Mouse (Mus musculus): Measurements from ENCODE around the gene Naaladl2.

GRCm38 (mm10) chr3:24852936-24853335 is 291.1 kb downstream of the Naaladl2 start:
- TF ChIP-seq CTCF (IDR thresholded peaks at IDR 0.05; ENCODE audit: low read depth, low read length) (no peak), POLR2A (IDR thresholded peaks at IDR 0.05; ENCODE audit: borderline replicate concordance, low read depth, low read length) (no peak)

Measured in bone marrow macrophage, adult 2 months (primary cell).